In genomic region chr7:128276051-128276450, GRCm38 (mm10) we compare ENCODE assay signal across 28 mouse cellular contexts. TPM values are rescaled to one million over a fixed set of nuclear protein-coding genes. Genes with fewer than 3 reads are reported as not detected.
A peak's percentile ranks its signal among the peaks of the same experiment; 100 is the strongest.
DNase-seq lines count a peak whose midpoint lies in the region; ATAC-seq lines count a peak whose summit lies in the region.
"Had no signal": no experiment of that assay in that cellular context is flagged by ENCODE, and none has a peak within 500 bp of the region (broad histone marks: within the 10 kb centered on the region; RNA-seq: fewer than 3 reads in every experiment).

No protein-coding gene starts in this region.

- peaks cover 4% of the 10 kb centered on the region; the same call in 1 of the 2 replicates for H3K36me3 ChIP-seq in forebrain, embryonic 11.5 days (ENCODE audit: control insufficient read depth, insufficient read depth, low read length)
- peaks cover 7% of the 10 kb centered on the region for H3K36me3 ChIP-seq in forebrain, embryonic 16.5 days (ENCODE audit: control insufficient read depth, insufficient read depth)
- H3K36me3 ChIP-seq in liver, embryonic 13.5 days: peaks cover 98% of the 10 kb centered on the region
- peaks cover 100% of the 10 kb centered on the region for H3K36me3 ChIP-seq in liver, embryonic 12.5 days

- no peak overlapping the region for H3K9ac ChIP-seq in forebrain, embryonic 11.5 days (ENCODE audit: low read length)
- no peak overlapping the region for H3K9ac ChIP-seq in forebrain, embryonic 16.5 days (replicated peaks; ENCODE audit: low read depth, low read length)
- H3K9ac ChIP-seq in liver, embryonic 13.5 days: no peak overlapping the region
- no peak overlapping the region for H3K9ac ChIP-seq in liver, embryonic 12.5 days
- H3K9ac ChIP-seq: heart, embryonic 12.5 days; heart, embryonic 15.5 days; hindbrain, embryonic 13.5 days; intestine, embryonic 15.5 days had no signal

- no peaks in the 10 kb centered on the region for H3K9me3 ChIP-seq in forebrain, embryonic 11.5 days (ENCODE audit: control insufficient read depth, low read length)
- H3K9me3 ChIP-seq in forebrain, embryonic 16.5 days (ENCODE audit: control insufficient read depth, low read length): no peaks in the 10 kb centered on the region
- H3K9me3 ChIP-seq in liver, embryonic 13.5 days (replicated peaks): no peaks in the 10 kb centered on the region
- no peaks in the 10 kb centered on the region for H3K9me3 ChIP-seq in liver, embryonic 12.5 days (replicated peaks)
- H3K9me3 ChIP-seq: forebrain, embryonic 10.5 days; G1E; heart, embryonic 12.5 days; heart, embryonic 15.5 days; hindbrain, embryonic 10.5 days; hindbrain, embryonic 13.5 days; intestine, embryonic 15.5 days had no signal

- no peak for ATAC-seq in forebrain, embryonic 11.5 days (replicated peaks; ENCODE audit: low FRiP score)
- no peak for ATAC-seq in forebrain, embryonic 16.5 days
- no peak for ATAC-seq in liver, embryonic 13.5 days (ENCODE audit: low read depth)
- ATAC-seq in liver, embryonic 12.5 days: no peak
- ATAC-seq: activated CD4-positive, CD25-positive, alpha-beta regulatory T cell, adult 4 months; CD4-positive, CD25-positive, alpha-beta regulatory T cell, adult 4 months; forebrain, embryonic 14.5 days; hindbrain, embryonic 16.5 days; intestine, embryonic 15.5 days had no signal

- no peak overlapping the region for H3K4me3 ChIP-seq in forebrain, embryonic 11.5 days (ENCODE audit: low read depth, low read length)
- no peak overlapping the region for H3K4me3 ChIP-seq in forebrain, embryonic 16.5 days (replicated peaks; ENCODE audit: low read length)
- H3K4me3 ChIP-seq in liver, embryonic 13.5 days (replicated peaks): no peak overlapping the region
- H3K4me3 ChIP-seq in liver, embryonic 12.5 days: no peak overlapping the region
- H3K4me3 ChIP-seq: forebrain, embryonic 10.5 days; heart, embryonic 12.5 days; heart, embryonic 15.5 days; hindbrain, embryonic 10.5 days; hindbrain, embryonic 13.5 days; intestine, embryonic 15.5 days had no signal

- H3K27me3 ChIP-seq in forebrain, embryonic 11.5 days (ENCODE audit: control insufficient read depth, insufficient read depth, low read length): 0 out of 2 replicates have a peak, but pooled peaks cover 2% of the 10 kb centered on the region
- no peaks in the 10 kb centered on the region for H3K27me3 ChIP-seq in forebrain, embryonic 16.5 days (replicated peaks; ENCODE audit: control insufficient read depth, insufficient read depth, low read length)
- no peaks in the 10 kb centered on the region for H3K27me3 ChIP-seq in liver, embryonic 13.5 days
- no peaks in the 10 kb centered on the region for H3K27me3 ChIP-seq in liver, embryonic 12.5 days (replicated peaks)
- H3K27me3 ChIP-seq: heart, embryonic 12.5 days; heart, embryonic 15.5 days; intestine, embryonic 15.5 days had no signal

- no peaks in the 10 kb centered on the region for H3K4me1 ChIP-seq in forebrain, embryonic 11.5 days (replicated peaks; ENCODE audit: control insufficient read depth, insufficient read depth, low read length)
- no peaks in the 10 kb centered on the region for H3K4me1 ChIP-seq in forebrain, embryonic 16.5 days (replicated peaks; ENCODE audit: control insufficient read depth, insufficient read depth, low read length)
- peaks cover 33% of the 10 kb centered on the region for H3K4me1 ChIP-seq in liver, embryonic 13.5 days (replicated peaks)
- peaks cover 31% of the 10 kb centered on the region for H3K4me1 ChIP-seq in liver, embryonic 12.5 days
- H3K4me1 ChIP-seq: heart, embryonic 12.5 days; heart, embryonic 15.5 days; intestine, embryonic 15.5 days had no signal

- peak; percentile 38 for DNase-seq in forebrain, embryonic 11.5 days (ENCODE audit: low spot score)
- DNase-seq in liver, embryonic 13.5 days: no peak
- DNase-seq in ZHBTc4 (ENCODE audit: low read depth, low spot score): peak; percentile 62
- DNase-seq in Muller cell, postnatal 12 days (ENCODE audit: inconsistent ontology term): no peak
- DNase-seq: adrenal gland, postnatal 10 days; cerebellum, adult 18-20 months; cerebellum, adult 9-10 months; cerebellum, postnatal 14 days; gastrocnemius, postnatal 25 days; heart, adult 18-20 months; heart, postnatal 10 days; heart, postnatal 36 days; kidney, adult 11 months had no signal

- WGBS in forebrain, embryonic 11.5 days: 89% methylated on average over 6 of the region's 6 CpGs
- WGBS in forebrain, embryonic 16.5 days: 93% methylated on average over 6 of the region's 6 CpGs
- 92% methylated on average over 6 of the region's 6 CpGs for WGBS in liver, embryonic 13.5 days (ENCODE audit: insufficient replicate concordance)
- 95% methylated on average over 6 of the region's 6 CpGs for WGBS in liver, embryonic 12.5 days (ENCODE audit: insufficient replicate concordance)

- H3K27ac ChIP-seq in forebrain, embryonic 11.5 days (ENCODE audit: low read depth, low read length): no peak overlapping the region
- H3K27ac ChIP-seq in forebrain, embryonic 16.5 days (ENCODE audit: low read length): no peak overlapping the region
- H3K27ac ChIP-seq in liver, embryonic 13.5 days: 0 out of 2 replicates have a peak overlapping the region, but pooled peaks have one; percentile 3
- no peak overlapping the region for H3K27ac ChIP-seq in liver, embryonic 12.5 days
- H3K27ac ChIP-seq: forebrain, embryonic 10.5 days; heart, embryonic 15.5 days; hindbrain, embryonic 10.5 days; hindbrain, embryonic 13.5 days; intestine, embryonic 15.5 days had no signal

- no peak overlapping the region for H3K4me2 ChIP-seq in forebrain, embryonic 11.5 days (ENCODE audit: low read depth, low read length, severe bottlenecking)
- no peak overlapping the region for H3K4me2 ChIP-seq in forebrain, embryonic 16.5 days (ENCODE audit: low read length)
- no peak overlapping the region for H3K4me2 ChIP-seq in liver, embryonic 13.5 days
- no peak overlapping the region for H3K4me2 ChIP-seq in liver, embryonic 12.5 days
- H3K4me2 ChIP-seq: heart, embryonic 12.5 days; heart, embryonic 15.5 days; hindbrain, embryonic 13.5 days; intestine, embryonic 15.5 days had no signal

RNA-seq across cellular contexts. Expression of gene Slc5a2, which starts 10.6 kb away (rescaled TPM):
- 0.35 TPM in 1 of 2 replicates, not detected in the other for polyA plus RNA-seq in forebrain, embryonic 11.5 days (2014; fragmentation: Nextera tagmentation; extraction: Ambion mirVana)
- not detected in 2 replicates for polyA plus RNA-seq in forebrain, embryonic 16.5 days (2015; fragmentation: Nextera tagmentation; extraction: Ambion mirVana)
- 1.6 and 2.4 TPM in 2 replicates for polyA plus RNA-seq in liver, embryonic 13.5 days (2015; fragmentation: Nextera tagmentation; extraction: Ambion mirVana)
- 2.0 and 2.1 TPM in 2 replicates for polyA plus RNA-seq in liver, embryonic 12.5 days (2016; fragmentation: Nextera tagmentation; extraction: Ambion mirVana)
- polyA plus RNA-seq: activated CD4-positive, CD25-positive, alpha-beta regulatory T cell, adult 4 months; C2C12; embryonic facial prominence, embryonic 14.5 days; forebrain, embryonic 10.5 days; forebrain, embryonic 14.5 days; heart, embryonic 15.5 days; hindbrain, embryonic 13.5 days had no signal

RNA-seq across cellular contexts. Expression of gene BC017158, which starts 21.9 kb away (rescaled TPM):
- 23.8 and 24.9 TPM in 2 replicates for polyA plus RNA-seq in forebrain, embryonic 11.5 days (2014; fragmentation: Nextera tagmentation; extraction: Ambion mirVana)
- polyA plus RNA-seq in forebrain, embryonic 16.5 days (2015; fragmentation: Nextera tagmentation; extraction: Ambion mirVana): 12.5 and 16.4 TPM in 2 replicates
- 16.7 and 21.4 TPM in 2 replicates for polyA plus RNA-seq in liver, embryonic 13.5 days (2015; fragmentation: Nextera tagmentation; extraction: Ambion mirVana)
- polyA plus RNA-seq in liver, embryonic 12.5 days (2016; fragmentation: Nextera tagmentation; extraction: Ambion mirVana): 26.3 and 29.4 TPM in 2 replicates

RNA-seq across cellular contexts. Expression of gene Tgfb1i1, which starts 29.4 kb away (rescaled TPM):
- polyA plus RNA-seq in forebrain, embryonic 11.5 days (2014; fragmentation: Nextera tagmentation; extraction: Ambion mirVana): 34.1 and 35.5 TPM in 2 replicates
- polyA plus RNA-seq in forebrain, embryonic 16.5 days (2015; fragmentation: Nextera tagmentation; extraction: Ambion mirVana): 15.0 and 16.8 TPM in 2 replicates
- polyA plus RNA-seq in liver, embryonic 13.5 days (2015; fragmentation: Nextera tagmentation; extraction: Ambion mirVana): 14.3 and 17.8 TPM in 2 replicates
- polyA plus RNA-seq in liver, embryonic 12.5 days (2016; fragmentation: Nextera tagmentation; extraction: Ambion mirVana): 22.3 and 25.1 TPM in 2 replicates

RNA-seq across cellular contexts. Expression of gene 9130023H24Rik, which starts 38.2 kb away (rescaled TPM):
- polyA plus RNA-seq in forebrain, embryonic 11.5 days (2014; fragmentation: Nextera tagmentation; extraction: Ambion mirVana): 13.2 and 13.3 TPM in 2 replicates
- 9.1 and 9.9 TPM in 2 replicates for polyA plus RNA-seq in forebrain, embryonic 16.5 days (2015; fragmentation: Nextera tagmentation; extraction: Ambion mirVana)
- polyA plus RNA-seq in liver, embryonic 13.5 days (2015; fragmentation: Nextera tagmentation; extraction: Ambion mirVana): 1.9 and 2.8 TPM in 2 replicates
- polyA plus RNA-seq in liver, embryonic 12.5 days (2016; fragmentation: Nextera tagmentation; extraction: Ambion mirVana): 2.9 and 3.1 TPM in 2 replicates

RNA-seq across cellular contexts. Expression of gene Armc5, which starts 38.9 kb away (rescaled TPM):
- 11.8 and 13.3 TPM in 2 replicates for polyA plus RNA-seq in forebrain, embryonic 11.5 days (2014; fragmentation: Nextera tagmentation; extraction: Ambion mirVana)
- 10.4 and 11.2 TPM in 2 replicates for polyA plus RNA-seq in forebrain, embryonic 16.5 days (2015; fragmentation: Nextera tagmentation; extraction: Ambion mirVana)
- polyA plus RNA-seq in liver, embryonic 13.5 days (2015; fragmentation: Nextera tagmentation; extraction: Ambion mirVana): 8.3 and 8.4 TPM in 2 replicates
- 12.7 and 12.8 TPM in 2 replicates for polyA plus RNA-seq in liver, embryonic 12.5 days (2016; fragmentation: Nextera tagmentation; extraction: Ambion mirVana)

Comparison
In these comparisons a context has a peak if more than half of its experiments do, and no peak if none do; other contexts are left out.
1. DNase-seq: peak in forebrain, embryonic 11.5 days (single experiment) and ZHBTc4 (single experiment); none in liver, embryonic 13.5 days (single experiment) and Muller cell, postnatal 12 days (single experiment).